Mouse (Mus musculus) kidney, postnatal 36 days (tissue): ENCODE measurements around the gene Rasal2.

ENCODE experiments used
- DNase-seq, 2 experiments: peaks; one replicate each; pipeline ENCODE4 v3.0.0; 2021 to 2022; ENCODE audit warnings: mixed read lengths in 2 of 2

Gene Rasal2

DNA sequence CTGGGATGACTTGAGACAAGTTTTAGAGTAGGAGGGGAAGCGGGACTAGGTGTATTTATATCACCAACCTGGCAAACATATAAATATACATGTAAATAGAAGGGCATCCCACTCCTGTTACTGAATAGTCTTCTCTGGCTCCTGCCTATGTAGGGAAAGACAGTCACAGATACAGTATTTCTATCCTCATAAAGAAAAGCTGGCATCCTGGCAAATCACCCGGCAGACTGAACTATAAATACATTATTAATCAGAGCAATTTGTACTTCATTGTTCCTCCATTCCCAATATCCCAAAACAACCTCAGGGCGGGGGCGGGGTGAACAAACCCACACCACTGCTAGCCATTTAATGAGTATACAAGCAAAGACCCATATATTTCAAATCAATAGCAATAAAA lies 26.7 kb upstream of the Rasal2 start:
- DNase-seq = no peak

DNA sequence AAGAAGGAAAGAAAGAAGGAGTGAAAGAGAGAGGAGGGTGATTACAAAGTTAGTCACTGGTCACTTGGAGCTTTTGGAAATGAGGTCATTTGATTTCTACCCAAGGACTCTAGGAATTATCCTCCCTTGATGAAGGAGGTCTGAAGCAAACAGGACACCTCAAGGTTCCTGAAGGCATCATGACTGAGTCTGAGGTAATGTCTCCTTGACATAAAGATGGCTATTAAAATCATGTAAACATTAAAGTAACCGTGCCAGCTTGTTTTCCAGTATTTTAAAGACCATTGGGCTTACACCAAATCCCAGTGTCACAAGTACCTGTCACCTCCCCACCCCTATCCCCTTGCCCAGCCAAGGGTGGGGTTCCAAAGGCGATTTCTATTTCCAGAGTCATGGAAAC lies 25.9 kb upstream of the Rasal2 start:
- DNase-seq = no peak

DNA sequence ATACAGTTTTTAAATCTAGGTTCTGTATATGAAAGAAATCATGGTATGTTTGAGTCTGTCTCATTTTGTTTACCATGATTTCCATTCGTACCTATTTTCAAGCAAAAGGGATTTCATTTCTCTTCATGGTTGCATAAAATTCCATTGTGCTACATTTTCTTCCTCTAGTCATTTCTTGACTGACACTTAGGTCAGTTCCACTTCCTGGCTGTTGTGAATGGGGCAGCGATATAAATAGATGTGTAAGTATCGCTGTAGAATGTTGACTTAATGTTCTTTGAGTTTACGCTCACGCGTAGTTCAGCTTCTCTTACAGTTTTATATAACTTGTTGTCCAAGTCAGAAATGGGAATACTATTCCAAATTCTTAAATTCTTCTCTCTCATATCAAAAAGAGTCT lies 23.5 kb upstream of the Rasal2 start:
- no peak for DNase-seq

DNA sequence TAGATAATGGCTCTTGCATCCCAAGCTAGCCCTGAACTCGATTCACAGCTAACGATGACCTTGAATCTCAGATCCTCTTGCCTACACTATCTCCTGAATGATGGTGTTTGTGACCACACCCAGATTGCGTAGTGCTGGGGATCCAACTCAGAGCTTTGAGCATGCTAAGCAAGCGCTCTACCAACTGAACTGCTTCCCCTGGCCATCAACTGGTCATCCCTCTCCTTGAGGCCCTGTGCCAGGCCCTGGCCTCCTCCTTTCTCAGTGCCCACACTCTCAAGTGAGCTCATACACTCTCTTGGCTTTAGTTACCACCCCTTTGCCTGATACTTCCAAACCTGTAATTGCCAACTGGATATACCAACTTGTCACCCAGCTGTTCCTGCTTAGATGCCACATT lies 22.0 kb upstream of the Rasal2 start:
- DNase-seq = no peak

DNA sequence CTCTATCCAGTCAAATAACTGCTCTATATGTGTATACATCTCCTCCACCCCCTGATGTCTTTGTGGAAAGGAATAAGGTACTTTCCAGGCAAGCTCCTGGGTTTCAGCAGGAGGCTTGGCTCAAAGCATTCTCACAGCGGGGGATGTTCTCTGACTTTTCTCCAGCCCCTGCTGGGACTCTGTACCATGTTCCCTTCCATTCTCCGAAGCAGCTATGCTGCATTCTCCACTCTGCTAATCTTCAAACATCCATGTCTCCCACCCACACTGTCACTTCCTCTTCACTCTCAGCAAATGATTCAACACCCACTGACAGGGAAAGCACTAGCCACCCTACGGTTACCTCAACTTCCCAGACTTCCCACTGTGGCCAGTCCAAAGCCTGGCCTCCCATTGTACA lies 20.9 kb upstream of the Rasal2 start:
- DNase-seq = no peak

DNA sequence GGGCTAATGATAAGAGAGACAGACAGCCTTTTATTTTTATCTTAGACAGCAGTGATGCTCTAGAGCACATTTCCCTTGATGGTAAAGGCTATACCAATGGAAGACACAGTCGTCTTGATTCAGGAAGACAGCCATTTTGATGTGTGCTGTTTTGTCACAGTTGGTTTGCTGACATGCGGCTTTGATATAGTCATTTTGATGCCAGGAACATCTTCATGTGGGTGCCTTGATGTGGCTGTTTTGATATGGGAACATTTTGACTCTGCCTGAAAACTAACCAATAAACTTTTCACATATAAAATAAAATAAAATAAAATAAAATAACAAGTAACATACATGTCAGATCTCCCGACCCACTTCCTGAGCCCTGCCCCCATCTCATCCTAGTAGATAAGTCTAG lies 16.0 kb upstream of the Rasal2 start:
- DNase-seq = no peak

DNA sequence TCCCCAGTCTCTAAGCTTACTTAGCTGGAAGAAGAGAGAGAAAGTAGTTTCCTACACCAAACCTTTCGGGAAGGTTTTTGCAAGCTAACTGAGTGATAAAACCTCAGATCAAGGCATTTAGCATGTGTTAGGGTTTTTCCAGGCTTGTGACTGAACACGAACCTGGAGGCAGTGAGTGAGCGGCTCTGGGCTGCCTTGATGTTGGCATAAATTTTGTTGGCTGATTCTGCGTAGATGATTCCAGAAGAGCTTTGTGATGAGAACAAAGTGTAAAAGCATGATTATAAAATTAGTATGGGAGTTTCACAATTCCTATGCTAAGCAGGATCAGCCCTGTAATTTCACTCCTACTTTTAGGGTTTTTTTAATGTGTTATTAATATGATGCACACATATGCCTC lies 15.2 kb upstream of the Rasal2 start:
- DNase-seq = no peak

DNA sequence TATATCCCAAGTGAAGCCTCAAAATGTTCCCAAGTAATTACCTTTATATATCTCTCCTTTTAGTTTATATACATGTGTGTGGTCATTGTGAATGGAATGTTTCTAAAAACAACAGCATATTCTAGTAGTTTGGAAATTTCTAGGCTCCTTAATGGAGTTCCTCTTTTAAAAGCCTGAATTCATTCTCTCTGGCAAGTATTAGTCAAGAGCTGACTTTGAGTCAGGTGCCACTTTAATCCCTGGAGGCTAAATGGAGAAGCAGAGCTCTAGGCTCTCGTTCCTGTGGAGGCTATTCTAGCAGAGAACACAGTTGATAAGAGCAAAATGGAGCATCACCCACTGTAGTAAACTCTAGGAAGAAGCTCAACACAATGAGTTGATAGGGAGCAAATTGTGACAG lies 14.5 kb upstream of the Rasal2 start:
- no peak for DNase-seq

DNA sequence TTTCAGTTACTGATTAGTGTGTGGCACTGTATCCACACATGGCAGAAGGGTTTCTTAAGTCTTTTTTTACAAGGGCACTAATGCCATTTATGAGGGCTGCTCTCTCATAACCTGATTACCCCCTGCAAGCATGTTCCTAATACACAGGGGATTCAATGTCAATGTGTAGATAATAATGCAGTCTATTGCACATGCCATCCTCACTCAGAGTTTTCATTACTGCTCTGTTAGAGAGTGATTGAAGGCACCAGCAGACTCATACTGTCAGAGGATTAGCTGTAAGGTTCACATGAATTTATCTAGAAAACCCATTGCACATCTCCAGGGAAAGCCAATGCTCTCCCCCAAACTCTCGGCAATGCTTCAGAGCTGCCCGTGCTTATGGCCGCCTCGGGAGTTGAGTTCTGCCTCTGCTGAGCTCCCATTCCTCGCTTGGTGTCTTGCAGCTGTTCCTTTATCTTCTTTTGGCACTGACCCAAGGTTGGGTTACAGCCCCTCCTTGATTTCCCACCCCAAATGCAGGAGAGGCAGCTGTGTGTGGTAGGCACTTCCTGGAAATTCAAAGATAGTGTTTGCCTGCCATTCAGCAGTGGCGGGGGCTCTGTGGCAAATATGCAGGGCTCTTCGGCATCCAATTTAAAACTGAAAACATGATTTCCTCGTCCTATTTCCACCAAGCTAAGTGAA lies 13.5 kb upstream of the Rasal2 start:
- no peak for DNase-seq

DNA sequence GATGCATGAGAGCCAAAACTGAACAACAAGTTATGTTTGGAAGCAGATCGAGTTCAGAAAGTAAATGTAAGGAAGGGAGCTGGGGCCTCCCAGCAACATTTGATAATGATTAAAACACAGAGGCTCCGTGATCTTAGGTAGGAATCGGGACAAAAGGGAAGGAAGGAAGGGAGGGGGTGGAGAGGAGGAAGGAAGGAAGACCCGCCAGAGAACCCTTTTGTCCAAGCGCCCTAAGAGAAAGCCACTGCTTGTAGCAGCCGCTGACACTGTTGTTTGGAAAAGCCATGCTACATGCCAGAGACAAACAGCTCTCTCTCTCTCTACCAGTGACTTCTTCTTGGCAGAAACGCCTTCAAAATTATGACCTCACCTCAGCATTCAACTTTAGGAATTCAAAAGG lies 5.5 kb upstream of the Rasal2 start:
- DNase-seq = peak; percentile 11 to 56

DNA sequence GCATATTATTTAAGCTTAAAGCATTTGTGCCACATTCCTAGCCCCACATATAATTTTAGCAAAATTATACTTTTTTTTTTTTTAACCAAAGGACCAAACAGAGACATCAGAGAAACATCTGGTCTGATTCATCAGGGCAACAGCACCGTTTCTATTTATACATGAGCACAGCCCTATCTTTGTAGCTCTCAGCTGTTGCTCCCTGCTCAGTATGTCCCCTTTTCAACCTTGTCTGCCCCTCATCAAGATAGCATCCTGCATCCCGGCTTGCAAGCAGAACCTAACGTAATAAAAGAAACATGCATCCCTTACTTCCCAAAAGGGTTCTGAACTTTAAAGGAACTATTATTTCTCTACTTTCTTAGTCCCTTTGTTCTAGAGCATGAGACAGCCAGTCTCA lies 5.0 kb upstream of the Rasal2 start:
- no peak for DNase-seq

DNA sequence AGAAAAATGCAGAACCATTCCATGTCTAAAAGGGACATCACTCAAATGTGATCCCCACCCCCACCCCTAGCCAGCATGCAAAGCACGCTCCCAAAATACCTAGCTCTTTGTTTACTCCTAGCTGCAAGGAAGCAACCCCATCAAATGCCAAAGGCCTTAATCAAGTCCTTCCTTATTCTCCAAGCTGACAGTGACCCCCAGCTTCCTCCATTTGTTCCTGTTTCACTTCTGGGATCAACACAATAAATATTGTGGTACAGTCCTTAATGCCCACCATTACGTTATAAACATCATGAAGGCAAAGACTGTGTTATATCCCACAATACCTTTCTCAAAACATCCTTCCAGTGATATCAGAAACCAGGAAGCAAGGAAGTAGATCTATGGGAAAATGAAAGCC lies 4.2 kb upstream of the Rasal2 start:
- DNase-seq = no peak

DNA sequence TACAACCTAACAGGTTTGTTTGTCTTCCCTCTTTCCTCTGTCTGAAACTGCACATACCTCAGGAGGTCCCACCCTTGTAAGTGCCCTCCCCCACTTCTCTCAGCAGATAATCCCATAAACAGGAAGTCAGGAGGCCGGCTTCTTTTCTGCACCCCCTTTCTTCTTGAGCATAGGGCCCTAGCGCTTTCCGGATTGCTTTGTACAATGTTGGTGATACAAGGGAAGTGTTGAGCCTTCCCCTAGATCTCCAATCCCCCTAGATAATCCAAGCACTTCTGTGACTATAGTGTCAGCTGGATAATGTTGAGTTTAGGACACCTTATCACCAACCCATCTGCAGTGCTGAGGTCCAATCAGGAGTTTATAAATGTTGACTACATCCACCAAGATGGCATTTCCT lies 3.4 kb upstream of the Rasal2 start:
- no peak for DNase-seq

DNA sequence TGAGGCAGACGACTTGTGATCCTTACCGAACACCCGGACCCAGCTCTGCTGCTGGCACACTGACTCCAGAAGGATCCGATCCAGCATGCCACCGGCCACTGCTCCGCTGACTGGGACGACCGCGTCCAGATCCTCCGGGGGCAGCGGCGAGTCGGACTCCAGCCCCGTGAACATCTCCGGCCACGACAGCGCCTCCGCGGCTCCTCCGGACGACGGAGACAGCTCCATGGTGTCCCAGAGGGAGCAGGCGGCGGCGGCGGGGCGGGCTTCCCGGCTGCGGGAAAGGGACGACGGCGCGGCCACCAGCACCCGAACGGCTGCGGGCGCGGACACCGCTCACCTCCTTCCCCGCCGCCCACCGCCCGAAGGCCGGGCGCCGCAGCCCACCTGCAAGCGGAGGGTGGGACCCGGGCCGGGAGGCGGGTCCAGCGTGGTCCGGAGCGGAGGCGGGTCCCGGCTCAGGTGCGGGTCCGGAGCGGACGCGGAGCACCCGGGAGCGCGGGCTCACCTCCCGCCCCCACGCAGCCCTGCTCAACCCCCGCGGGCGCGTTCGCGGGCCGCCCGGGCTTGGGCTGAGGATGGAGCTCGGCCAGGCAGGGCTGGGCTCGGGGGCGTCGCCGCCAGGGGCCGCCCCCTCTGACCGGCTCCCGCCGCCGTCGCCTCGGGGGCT lies 549 bp downstream of the Rasal2 start:
- DNase-seq = peak; percentile 72 to 83

DNA sequence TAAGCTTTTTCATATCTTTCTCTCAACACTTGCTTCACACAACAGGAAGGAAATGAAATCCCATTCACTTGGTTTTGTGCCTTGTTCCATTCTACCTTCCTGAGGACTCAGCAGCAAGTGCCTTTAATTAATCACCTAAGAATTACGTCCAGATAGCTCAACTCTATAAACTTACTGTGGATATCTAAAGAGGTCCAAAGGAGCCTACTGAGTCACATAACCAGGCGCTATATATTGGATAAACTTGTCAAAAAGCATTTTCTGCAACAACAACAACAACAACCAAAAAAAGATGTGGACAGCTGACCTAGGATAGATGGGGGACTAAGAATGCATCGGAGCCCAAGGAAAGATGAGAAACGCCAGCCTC lies 1.1 kb downstream of the Rasal2 start:
- DNase-seq = no peak

DNA sequence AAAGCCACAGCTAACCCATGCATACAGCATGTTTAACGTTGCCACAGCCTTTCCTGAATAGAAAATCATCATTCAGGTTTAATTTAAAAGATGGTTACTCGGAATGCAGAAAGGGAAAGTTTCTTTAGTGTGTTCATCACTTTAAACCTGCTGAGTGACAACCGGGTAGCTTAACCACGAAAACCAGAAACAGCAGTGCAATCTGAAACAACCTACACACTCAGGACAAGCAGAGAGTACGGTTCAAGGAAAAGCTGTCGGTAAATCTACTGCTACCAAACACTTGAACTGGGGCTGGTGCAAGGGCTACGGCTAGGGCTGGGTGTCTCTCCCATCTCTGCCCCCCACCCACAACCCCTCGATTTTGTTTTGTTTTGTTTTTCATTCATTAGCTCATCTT lies 1.5 kb downstream of the Rasal2 start:
- no peak for DNase-seq

DNA sequence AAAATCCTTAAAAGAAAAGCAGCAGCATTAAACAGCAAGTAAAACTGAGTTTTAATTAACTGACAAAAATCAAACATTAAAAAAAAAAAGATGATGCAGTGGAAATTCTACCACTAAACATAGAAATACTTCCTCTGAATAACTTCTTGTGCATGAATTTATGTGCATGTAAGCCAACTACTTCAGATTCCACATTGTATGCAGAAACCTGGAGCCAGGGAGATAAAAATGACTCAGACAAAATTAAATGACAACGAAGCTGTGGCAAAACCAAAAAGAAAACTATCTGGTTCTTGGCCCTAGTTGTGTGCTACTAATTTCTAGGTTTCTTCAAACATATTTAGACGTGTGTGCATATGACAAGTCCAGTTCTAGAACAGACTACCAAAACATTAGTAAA lies 2.7 kb downstream of the Rasal2 start:
- DNase-seq = no peak

DNA sequence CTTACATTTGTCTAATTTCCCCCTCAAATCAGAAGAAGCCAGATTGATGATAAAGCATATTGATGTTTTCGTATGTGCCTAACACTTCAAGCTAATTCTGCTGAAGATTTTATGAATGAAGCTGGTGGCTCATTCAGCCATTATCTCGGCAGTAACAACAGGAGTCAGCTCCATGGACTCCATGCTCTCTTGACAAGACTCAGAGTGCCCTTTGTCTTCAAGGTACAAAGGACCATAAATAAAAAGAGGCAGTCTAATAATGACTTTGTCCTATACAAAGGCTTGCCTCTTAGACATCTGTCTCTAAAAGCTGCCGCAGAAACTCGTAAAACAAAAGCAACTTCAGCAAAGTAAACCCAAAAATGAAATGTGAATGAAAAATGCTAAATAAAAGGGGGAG lies 24.4 kb downstream of the Rasal2 start:
- DNase-seq = no peak

DNA sequence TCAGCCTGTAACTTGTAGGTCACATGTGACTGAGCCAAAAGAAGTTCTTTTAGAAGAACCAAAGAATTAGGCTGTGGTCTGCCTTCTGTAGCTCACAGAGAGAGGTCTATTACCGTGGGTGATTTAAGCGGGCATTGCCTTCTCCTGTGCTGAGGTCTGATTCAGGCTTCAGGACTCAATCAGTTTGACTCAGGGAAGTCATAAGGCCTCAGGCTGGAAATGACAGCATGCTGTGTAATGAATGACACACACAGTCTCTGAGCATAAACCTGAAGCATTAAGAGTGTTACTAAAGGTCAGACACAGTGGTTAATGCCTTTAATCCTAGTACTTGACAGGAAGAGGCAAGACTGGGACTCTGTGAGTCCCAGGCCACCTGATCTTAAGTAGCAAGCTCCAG lies 31.7 kb downstream of the Rasal2 start:
- no peak for DNase-seq

DNA sequence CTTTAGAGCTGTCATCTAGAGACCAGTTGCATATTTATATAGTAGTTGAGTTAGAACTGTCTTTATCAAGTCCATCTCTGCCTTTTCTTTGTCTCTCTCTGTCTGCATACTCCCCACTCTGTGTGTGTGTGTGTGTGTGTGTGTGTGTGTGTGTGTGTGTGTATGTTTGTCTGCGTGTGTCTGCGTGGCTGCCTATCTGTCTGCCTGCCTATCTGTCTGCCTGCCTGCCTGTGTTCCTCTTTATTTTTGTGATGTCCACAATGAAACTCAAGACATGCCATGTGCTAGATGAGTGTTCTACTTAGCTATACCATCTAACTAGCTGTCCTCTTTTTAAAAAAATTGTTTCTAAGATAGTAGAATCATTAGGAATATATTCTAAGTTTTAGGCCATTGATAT lies 42.0 kb downstream of the Rasal2 start:
- DNase-seq = no peak

DNA sequence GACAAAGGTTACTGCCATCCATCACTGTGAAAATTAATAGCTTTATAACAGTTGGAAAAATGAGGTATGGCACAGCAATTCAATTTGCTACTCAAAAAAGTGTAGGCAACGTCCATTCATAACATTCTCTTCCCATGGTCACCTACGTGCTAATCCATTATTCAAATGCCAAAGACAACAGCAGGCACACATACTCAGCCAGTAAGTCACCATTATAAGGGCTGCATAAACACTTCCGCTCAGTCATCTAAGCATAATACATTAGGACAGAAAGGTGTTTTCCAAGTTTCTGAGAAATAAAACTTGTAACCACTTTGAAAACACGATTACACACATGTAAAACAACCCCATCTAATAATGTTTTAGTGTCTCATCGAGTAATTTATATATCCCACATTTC lies 44.1 kb downstream of the Rasal2 start:
- no peak for DNase-seq

DNA sequence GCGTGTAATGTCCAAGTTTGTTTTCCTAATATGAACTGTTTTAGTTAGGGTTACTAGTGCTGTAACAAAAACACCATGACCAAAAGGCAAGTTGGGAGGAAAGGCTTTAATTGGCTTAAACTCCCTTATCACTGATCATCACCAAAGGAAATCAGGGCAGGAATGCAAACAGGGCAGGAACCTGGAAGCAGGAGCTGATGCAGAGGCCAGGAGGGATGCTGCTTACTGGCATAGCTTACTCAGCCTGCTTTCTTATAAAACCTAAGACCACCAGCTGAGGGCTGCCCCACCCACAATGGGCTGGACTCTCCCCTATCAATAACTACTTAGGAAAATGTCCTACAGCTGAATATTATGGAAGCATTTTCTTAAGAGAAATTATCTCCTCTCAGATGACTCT lies 65.7 kb downstream of the Rasal2 start:
- DNase-seq = no peak

DNA sequence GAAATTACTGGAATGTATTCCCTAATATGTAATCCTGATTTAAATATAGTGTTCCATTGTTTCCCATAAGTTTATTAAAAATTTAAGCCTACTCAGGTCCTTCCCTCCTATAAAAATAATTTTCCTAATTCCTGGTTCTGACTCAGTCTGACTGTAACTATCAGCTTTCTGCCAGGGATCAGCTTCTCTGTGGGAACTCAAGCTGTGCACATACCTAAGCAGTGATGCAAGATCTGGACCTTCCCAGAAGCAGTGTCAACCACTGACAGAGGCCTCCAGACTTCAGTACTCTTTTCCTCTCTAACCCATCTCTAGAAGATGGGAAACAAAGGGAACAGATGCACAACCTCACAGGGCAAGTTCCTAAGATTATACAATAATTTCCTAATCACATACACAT lies 68.9 kb downstream of the Rasal2 start:
- DNase-seq = no peak

DNA sequence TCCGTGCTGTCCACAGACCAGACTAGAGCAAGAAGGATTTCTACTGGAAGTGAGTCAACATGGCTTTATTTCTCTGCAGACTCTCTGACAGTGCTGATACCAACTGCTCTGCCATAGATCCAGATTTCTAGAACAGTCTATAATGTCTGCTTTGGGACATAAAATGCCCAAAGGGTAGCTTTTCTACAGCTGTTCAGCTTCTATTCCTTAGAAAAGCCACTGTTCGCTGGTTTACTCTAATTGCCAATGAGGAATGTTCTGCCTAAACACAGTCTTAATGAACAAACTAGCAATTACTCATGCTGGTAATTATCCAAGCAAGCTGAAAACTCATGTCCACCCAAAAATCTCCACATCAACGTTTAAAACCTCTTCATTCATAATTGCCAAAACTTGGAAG lies 77.6 kb downstream of the Rasal2 start:
- DNase-seq = no peak

DNA sequence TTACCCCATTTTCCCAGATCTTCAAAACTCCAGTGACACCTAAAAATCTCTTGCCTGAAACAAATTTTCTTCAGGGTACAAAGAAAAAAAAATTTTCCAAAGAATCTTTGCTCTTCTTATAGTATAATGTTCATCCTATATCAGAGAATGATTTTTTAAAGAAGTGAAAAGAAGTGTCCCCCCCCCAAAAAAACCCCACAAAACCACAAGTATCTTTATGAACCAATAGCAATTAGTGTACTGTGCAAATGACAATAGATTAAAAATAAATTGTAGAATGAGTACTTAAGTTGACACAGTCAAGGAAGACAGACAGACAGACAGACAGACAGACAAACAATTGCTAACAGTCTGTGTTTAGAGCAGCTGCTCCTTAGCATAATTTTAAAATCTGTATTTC lies 84.3 kb downstream of the Rasal2 start:
- DNase-seq = no peak
